Mouse (Mus musculus) cerebellum, adult 9-11 months (tissue): ENCODE measurements around the gene Snapc4.

Experiments used
- DNase-seq: peaks from one replicate; pipeline ENCODE4 v3.0.0; 2022

Snapc4 gene

DNA sequence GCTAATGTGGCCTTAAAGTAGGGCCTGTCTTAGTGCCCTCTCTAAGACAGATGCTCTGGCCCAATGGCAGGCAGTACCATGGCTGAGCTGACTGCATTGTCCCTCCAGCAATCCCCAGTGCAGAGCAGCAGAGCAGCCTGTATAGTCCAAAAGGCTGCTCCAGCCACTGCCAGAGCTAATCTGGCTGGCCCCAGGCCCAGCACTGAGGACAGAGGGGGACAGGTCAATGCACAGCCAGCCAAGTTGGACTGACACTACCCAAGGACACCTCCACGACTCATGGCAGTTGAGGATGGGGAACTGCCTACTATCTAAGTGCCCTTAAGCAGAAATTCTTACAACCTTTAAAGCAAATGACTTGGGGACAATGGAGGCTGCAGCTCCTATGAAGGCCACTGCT, 11.9 kb downstream of the Snapc4 start:
- no peak for DNase-seq

GRCm38 (mm10) chr2:26367911-26368310, 12.5 kb downstream of the Snapc4 start:
- no peak for DNase-seq

- DNase-seq: peak; percentile 75
Observed at GRCm38 (mm10) chr2:26364738-26365465, 15.6 kb downstream of the Snapc4 start.

GRCm38 (mm10) chr2:26363481-26363880, 17.0 kb downstream of the Snapc4 start:
- no peak for DNase-seq

- DNase-seq: no peak
Observed at GRCm38 (mm10) chr2:26362991-26363390, 17.5 kb downstream of the Snapc4 start.

- DNase-seq: no peak
Observed at GRCm38 (mm10) chr2:26360772-26361171, 19.7 kb downstream of the Snapc4 start, which contains the start of gene Card9. Gene Card9, minus strand, starts transcription at chr2:26360918.

GRCm38 (mm10) chr2:26359983-26360382, 20.5 kb downstream of the Snapc4 start:
- DNase-seq: peak; percentile 36

DNA sequence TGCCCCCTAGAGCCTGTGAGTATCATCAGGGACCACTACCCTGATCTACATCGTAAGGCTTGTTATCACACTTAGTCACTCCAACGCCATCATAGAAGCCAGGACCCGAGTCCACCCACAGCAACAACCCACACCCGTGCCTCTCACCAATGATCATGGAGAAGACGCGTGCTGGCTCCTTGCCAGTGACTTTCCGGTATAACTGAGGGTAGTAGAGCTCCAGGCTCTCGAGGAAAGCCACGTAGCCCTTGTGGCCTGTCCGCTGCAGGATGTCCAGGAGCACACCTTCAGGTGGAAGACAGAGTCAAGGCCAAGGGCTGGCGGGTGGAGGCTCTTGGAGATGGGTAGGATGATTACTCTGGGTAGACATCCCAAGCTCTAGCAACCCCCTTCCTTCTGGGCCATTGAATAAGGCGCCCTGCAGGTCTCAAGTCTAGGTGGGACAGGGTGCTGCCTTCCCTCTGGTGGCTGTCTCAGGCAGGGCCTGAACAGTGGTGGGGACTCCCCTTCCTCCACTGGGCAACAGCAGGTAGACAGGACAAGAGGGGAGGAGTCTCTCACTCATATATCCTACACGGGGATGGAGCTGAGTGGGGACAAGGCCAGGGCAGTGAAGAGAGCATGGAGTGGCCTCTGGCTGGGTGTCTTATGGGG, 21.7 kb downstream of the Snapc4 start:
- peak; percentile 48 for DNase-seq

- no peak for DNase-seq
Observed at GRCm38 (mm10) chr2:26357484-26357883, 23.0 kb downstream of the Snapc4 start.

- DNase-seq: peak; percentile 21
Observed at GRCm38 (mm10) chr2:26356678-26357077, 23.8 kb downstream of the Snapc4 start.

DNA sequence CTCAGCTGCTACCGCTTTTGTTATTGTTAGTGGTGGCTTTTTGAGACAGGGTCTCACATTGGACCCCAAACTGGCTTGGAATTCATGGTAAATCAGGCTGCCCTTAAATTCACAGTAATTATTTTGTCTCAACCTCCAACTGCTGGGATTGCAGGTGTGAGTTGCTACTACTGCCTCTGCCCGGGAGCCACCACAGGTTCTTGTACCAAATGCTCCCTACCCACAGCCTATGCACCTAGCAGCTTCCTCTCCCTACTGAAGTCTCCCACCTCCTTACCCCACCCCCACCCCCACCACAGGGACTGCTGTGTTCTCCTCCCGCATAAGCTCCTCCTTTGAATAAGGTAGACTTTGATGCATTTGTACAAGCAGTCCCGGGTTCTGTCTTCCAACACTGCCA, 24.2 kb downstream of the Snapc4 start:
- DNase-seq: no peak

- DNase-seq: peak; percentile 33
Observed at GRCm38 (mm10) chr2:26354401-26354800, 26.1 kb downstream of the Snapc4 start.

DNA sequence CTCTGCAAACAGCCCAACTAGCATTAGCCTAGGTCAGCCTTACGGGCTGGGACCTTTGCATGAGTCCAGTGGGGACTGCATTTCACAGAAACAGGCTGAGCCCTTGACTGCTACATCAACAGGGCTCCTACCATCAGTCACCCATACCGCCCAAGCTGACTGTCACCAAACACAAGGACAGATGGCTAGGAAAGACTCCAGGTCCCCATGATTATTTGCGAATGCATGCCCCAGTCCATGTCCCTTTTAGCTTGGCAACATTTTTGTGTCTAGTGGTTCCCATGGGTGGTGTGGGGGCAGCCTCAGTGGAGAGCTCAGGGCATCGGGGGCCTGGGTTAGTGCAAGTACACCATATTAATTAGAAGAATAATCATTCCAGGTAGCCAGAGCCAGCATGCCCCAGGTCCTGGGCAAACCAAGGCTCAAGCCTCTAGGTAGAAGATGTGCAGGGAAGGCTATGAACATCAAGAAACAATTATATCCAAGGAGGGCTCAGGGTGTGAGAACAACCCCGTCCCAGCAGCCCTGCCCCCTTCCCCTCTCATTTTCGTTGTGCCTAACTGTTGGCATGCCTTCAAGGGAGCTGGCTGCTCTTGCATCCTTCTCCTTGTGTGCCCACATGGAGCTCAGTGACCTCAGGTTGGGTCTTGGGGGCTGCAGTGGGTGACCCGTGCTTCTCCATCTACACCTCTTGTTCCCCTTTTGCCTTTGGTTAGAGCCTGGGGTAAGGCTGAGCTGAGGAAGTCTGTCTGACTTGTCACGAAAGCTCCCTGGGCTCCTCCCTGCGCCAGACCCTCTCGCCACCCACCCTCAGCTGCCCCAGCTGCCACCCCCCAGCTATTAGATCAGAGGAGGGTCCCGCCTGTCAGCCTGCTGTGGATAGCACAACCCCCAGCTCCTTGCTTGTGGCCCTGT, 27.1 kb downstream of the Snapc4 start:
- DNase-seq: peak; percentile 70

DNA sequence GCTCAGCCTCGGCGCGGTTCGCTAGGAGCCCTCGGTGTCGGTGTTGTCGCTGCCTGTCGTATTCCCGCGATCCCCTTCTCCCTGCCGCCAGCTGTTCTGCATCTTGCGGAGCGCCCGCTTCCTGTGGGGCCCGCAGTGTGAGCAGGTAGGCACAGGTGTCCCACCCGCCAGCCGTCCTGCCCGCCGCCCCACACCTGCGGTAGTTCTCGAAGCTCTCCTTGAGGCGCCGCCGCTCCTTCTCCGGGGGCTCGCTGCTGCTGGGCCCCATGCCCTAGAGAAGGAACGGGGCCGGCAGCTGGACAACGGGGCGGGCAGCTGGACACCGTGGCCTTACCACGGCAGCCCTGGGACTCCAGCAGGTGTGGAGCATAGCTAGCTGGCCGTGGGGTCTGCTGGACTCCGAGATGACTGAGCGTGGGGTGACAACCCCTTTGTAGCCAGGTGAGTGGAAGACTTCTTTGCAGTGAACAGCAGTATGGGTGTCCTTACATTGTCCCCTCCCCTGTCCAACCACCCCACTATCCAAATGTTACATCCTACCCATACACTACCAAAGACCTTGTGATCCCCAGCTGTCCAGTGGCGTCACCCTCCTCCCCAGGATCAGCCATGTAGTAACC, 28.1 kb downstream of the Snapc4 start:
- DNase-seq: peak; percentile 73

DNA sequence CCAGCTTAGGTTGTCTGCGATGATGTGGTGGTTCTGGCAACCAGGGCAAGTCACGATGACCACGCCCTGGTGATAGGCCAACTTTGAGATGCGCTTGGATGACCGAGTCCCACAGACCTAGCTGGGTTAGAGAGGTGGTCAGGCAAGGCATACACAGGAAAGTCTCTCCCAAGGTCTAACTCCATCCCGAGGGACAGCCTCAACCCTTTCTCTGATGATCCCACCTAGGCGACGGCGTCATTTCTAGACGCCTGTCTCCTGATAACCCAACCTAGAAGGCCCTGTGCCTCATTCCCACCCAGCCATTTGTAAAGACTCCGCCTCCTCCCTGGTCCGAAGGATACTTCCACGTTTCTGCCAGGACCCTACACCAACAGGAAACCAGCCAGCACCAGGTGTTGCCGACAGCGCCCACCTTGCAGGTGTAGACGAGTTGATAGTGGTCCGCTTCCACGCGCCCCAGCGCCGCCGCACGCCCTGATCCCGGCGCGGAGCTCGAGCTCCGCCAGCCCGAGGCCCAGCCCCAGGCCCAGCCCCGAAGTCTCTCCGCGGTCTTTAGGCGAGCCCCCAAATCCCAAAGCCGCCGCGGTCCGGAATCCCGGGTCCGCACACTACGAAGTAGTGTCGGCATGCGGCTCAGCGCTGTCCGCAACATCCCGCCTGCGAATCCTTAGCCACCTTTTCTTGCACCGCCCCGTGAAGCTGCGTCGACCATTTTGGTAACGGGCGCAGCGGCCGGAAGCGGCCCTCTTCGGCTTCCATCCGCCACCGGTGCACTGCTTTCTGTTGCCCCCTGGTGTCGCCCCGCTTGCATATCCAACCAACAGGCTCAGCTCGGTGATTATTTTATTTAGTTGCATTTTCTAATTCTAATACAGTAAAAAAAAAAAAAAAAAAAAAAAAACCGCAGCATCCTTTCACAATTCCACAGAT, 28.8 kb downstream of the Snapc4 start, which contains the start of gene Dnlz:
Gene Dnlz, minus strand, starts transcription at position 753 of the 933 bp plus-strand sequence.
- peak; percentile 93 for DNase-seq

- peak; percentile 27 for DNase-seq
Observed at GRCm38 (mm10) chr2:26348241-26348640, 32.2 kb downstream of the Snapc4 start.

GRCm38 (mm10) chr2:26342609-26343490, 37.6 kb downstream of the Snapc4 start:
- no peak for DNase-seq

DNA sequence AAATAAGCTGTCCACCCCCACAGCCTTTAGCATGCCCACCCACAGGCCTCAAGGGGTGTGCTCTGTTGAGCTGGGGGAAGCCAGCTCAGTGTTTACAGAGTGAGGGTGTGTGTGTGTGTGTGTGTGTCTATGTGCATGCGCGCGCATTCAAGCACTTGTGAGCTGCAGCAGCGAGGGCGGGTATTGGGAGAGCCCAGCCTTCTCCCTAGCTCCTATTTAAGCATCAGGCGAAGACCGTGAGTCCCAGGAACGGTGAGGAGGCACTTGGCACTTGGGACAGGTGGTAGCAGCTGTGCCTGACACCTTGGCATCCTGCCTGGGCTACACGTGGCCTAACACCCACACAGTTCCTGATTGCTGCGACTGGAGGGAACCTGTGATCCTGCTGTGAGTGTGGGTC, 38.4 kb downstream of the Snapc4 start:
- peak; percentile 85 for DNase-seq

DNA sequence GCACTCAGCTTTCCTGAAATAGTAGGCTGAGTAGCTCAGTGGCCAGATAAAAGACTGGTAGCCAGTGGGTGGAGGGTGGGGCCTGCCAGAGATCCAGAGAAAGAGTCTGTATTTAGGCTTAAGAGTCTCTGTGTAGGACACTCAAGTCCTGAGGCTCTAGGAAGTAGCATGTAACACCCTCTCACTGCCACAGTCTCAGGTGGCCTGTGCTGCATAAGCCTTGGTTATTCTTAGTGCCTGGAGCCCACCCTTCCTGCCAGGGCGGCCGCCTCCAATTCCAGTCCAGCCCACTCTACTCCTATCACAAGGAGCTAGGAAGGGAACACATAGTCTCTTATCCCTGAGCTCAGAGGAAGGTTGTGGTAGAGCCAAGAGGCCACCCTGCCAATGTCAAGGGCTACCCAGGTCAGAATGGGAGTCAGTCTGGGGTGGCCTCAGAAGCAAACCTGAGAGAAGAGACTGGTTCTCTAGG, 38.9 kb downstream of the Snapc4 start:
- no peak for DNase-seq

DNA sequence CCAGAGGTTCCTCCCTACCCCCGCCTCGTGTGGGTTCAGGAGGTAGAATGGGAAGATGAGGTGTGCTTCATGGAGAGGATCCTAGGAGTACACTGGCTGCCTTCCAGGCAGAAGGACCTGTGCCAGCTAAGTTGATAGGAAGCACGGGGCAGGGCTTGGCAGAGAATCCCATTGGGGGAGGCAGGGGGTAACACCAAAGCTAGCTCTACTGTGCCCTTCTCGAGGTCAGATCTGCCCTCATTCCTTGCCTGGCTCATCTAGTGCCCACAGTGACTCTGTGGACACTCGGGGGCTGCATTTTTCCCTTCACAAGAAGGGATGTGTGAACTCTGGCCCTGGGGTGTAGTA, 41.3 kb downstream of the Snapc4 start:
- DNase-seq: peak; percentile 76
